Mouse (Mus musculus) liver, embryonic 15.5 days (tissue): Measurements from ENCODE around the gene Pgpep1. TPM values are rescaled to one million over a fixed set of nuclear protein-coding genes. Genes with fewer than 3 reads are reported as not detected.

Source experiments
- ATAC-seq: fragments of 200-750 bp; cut with Nextera tagmentation; 2 replicates; pipeline ENCODE4 v1.8.0; 2017; ENCODE audit warnings: moderate number of reproducible peaks, mild to moderate bottlenecking, moderate library complexity; ENCODE audit not compliant: insufficient read depth
- H3K27ac ChIP-seq: fragments of 300-500 bp; sonication (generic); replicated peaks from 2 replicates; pipeline ENCODE4 v1.5.1; 2015; ENCODE audit warnings: mild to moderate bottlenecking, inconsistent platforms
- H3K27me3 ChIP-seq: fragments of 300-500 bp; sonication (generic); 2 replicates; pipeline ENCODE4 v1.6.1; 2015; ENCODE audit warnings: mild to moderate bottlenecking, inconsistent platforms
- H3K36me3 ChIP-seq: fragments of 300-500 bp; sonication (generic); replicated peaks from 2 replicates; pipeline ENCODE4 v1.6.1; 2015; ENCODE audit warnings: moderate library complexity, mild to moderate bottlenecking, inconsistent platforms
- H3K4me1 ChIP-seq: fragments of 300-500 bp; sonication (generic); replicated peaks from 2 replicates; pipeline ENCODE4 v1.6.1; 2015; ENCODE audit warnings: inconsistent platforms
- H3K4me2 ChIP-seq: fragments of 300-500 bp; sonication (generic); 2 replicates; pipeline ENCODE4 v1.6.1; 2015; ENCODE audit warnings: moderate library complexity, mild to moderate bottlenecking, inconsistent platforms
- H3K4me3 ChIP-seq: fragments of 300-500 bp; sonication (generic); replicated peaks from 2 replicates; pipeline ENCODE4 v1.5.1; 2015; ENCODE audit warnings: mild to moderate bottlenecking, inconsistent platforms
- H3K9ac ChIP-seq: fragments of 300-500 bp; sonication (generic); 2 replicates; pipeline ENCODE4 v1.6.1; 2015; ENCODE audit warnings: moderate library complexity, mild to moderate bottlenecking, inconsistent platforms
- H3K9me3 ChIP-seq: fragments of 300-500 bp; sonication (generic); replicated peaks from 2 replicates; pipeline ENCODE4 v1.6.1; 2016; ENCODE audit warnings: inconsistent platforms
- WGBS: fragments of 180-500 bp; shearing (Covaris S2); methylation state at CpG from one replicate; pipeline ENCODE4 v1.1.7; 2015; ENCODE audit warnings: mixed read lengths; ENCODE audit not compliant: insufficient replicate concordance; 5-methylcytosine and 5-hydroxymethylcytosine counted together
- polyA plus RNA-seq: library from polyadenylated mRNA; unstranded; fragments of >200 nt; fragmentation: Nextera tagmentation; extraction: Ambion mirVana; gene quantifications from 2 replicates; pipeline ENCODE4 v1.2.1, GENCODE M21; 2015

The Pgpep1 gene
- polyA plus RNA-seq, 1 experiment from 2014 or later = 21.7 TPM

GRCm38 (mm10) chr8:70657739-70658138, 2.4 kb downstream of the Pgpep1 start:
- peak overlapping the region; percentile 89 for H3K4me2 ChIP-seq
- H3K36me3 ChIP-seq = peaks cover 23% of the 10 kb centered on the region; the same call in 1 of the 2 replicates
- 81% methylated on average over 2 of the region's 2 CpGs for WGBS
- no peak for ATAC-seq
- no peak overlapping the region for H3K9ac ChIP-seq
- H3K4me1 ChIP-seq = peaks cover 53% of the 10 kb centered on the region
- no peak overlapping the region for H3K27ac ChIP-seq
- H3K4me3 ChIP-seq = no peak overlapping the region
- H3K9me3 ChIP-seq = no peaks in the 10 kb centered on the region
- H3K27me3 ChIP-seq = no peaks in the 10 kb centered on the region

GRCm38 (mm10) chr8:70657214-70657613, 3.0 kb downstream of the Pgpep1 start:
- Histone ChIP-seq H3K4me3 (no peak overlapping the region), H3K9me3 (no peaks in the 10 kb centered on the region), H3K4me1 (peaks cover 53% of the 10 kb centered on the region), H3K4me2 (no peak overlapping the region), H3K9ac (no peak overlapping the region), H3K27ac (no peak overlapping the region), H3K36me3 (peaks cover 27% of the 10 kb centered on the region; the same call in 1 of the 2 replicates), H3K27me3 (no peaks in the 10 kb centered on the region)
- WGBS = 77% methylated on average over 3 of the region's 3 CpGs
- ATAC-seq = no peak

GRCm38 (mm10) chr8:70656193-70656790, 3.9 kb downstream of the Pgpep1 start:
- Histone ChIP-seq H3K4me1 (peaks cover 49% of the 10 kb centered on the region), H3K9ac (no peak overlapping the region), H3K27me3 (no peaks in the 10 kb centered on the region), H3K4me2 (no peak overlapping the region), H3K9me3 (no peaks in the 10 kb centered on the region), H3K27ac (no peak overlapping the region), H3K4me3 (no peak overlapping the region), H3K36me3 (peaks cover 36% of the 10 kb centered on the region)
- ATAC-seq = no peak
- 77% methylated on average over 13 of the region's 13 CpGs for WGBS

GRCm38 (mm10) chr8:70655469-70655868, 4.7 kb downstream of the Pgpep1 start:
- H3K9me3 ChIP-seq = no peaks in the 10 kb centered on the region
- H3K4me2 ChIP-seq = no peak overlapping the region
- H3K27ac ChIP-seq = no peak overlapping the region
- no peak for ATAC-seq
- no peaks in the 10 kb centered on the region for H3K27me3 ChIP-seq
- peaks cover 41% of the 10 kb centered on the region for H3K4me1 ChIP-seq
- H3K36me3 ChIP-seq = peaks cover 44% of the 10 kb centered on the region
- H3K9ac ChIP-seq = no peak overlapping the region
- 75% methylated on average over 2 of the region's 2 CpGs for WGBS
- H3K4me3 ChIP-seq = no peak overlapping the region

GRCm38 (mm10) chr8:70654121-70654520, 6.1 kb downstream of the Pgpep1 start:
- H3K4me2 ChIP-seq = no peak overlapping the region
- H3K36me3 ChIP-seq = peaks cover 57% of the 10 kb centered on the region
- H3K27ac ChIP-seq = no peak overlapping the region
- no peak for ATAC-seq
- no peaks in the 10 kb centered on the region for H3K9me3 ChIP-seq
- H3K4me3 ChIP-seq = no peak overlapping the region
- peaks cover 39% of the 10 kb centered on the region for H3K4me1 ChIP-seq
- H3K9ac ChIP-seq = no peak overlapping the region
- 31% methylated on average over 1 of the region's 1 CpGs for WGBS
- H3K27me3 ChIP-seq = no peaks in the 10 kb centered on the region

- Histone ChIP-seq H3K4me3 (no peak overlapping the region), H3K4me2 (no peak overlapping the region), H3K9ac (no peak overlapping the region), H3K27ac (no peak overlapping the region), H3K36me3 (peaks cover 57% of the 10 kb centered on the region), H3K9me3 (no peaks in the 10 kb centered on the region), H3K4me1 (peaks cover 39% of the 10 kb centered on the region), H3K27me3 (no peaks in the 10 kb centered on the region)
- ATAC-seq = no peak
- 31% methylated on average over 2 of the region's 2 CpGs for WGBS
Measured at GRCm38 (mm10) chr8:70653226-70653625, 7.0 kb downstream of the Pgpep1 start.

GRCm38 (mm10) chr8:70650351-70650750, 9.8 kb downstream of the Pgpep1 start:
- Histone ChIP-seq H3K27ac (no peak overlapping the region), H3K9me3 (no peaks in the 10 kb centered on the region), H3K4me2 (no peak overlapping the region), H3K4me1 (peaks cover 53% of the 10 kb centered on the region), H3K36me3 (peaks cover 41% of the 10 kb centered on the region), H3K9ac (no peak overlapping the region), H3K4me3 (no peak overlapping the region), H3K27me3 (no peaks in the 10 kb centered on the region)
- WGBS = 85% methylated on average over 17 of the region's 17 CpGs
- no peak for ATAC-seq

- Histone ChIP-seq H3K36me3 (peaks cover 34% of the 10 kb centered on the region), H3K27ac (peak overlapping the region; percentile 26), H3K9me3 (no peaks in the 10 kb centered on the region), H3K4me3 (no peak overlapping the region), H3K4me1 (peaks cover 48% of the 10 kb centered on the region), H3K4me2 (no peak overlapping the region), H3K9ac (no peak overlapping the region), H3K27me3 (no peaks in the 10 kb centered on the region)
- 67% methylated on average over 4 of the region's 4 CpGs for WGBS
- peak; percentile 33; the same call in 1 of the 2 replicates for ATAC-seq
Measured at GRCm38 (mm10) chr8:70649324-70649723, 10.9 kb downstream of the Pgpep1 start.

GRCm38 (mm10) chr8:70648921-70649320, 11.3 kb downstream of the Pgpep1 start:
- Histone ChIP-seq H3K27me3 (no peaks in the 10 kb centered on the region), H3K27ac (peak overlapping the region; percentile 26), H3K9ac (no peak overlapping the region), H3K4me3 (no peak overlapping the region), H3K4me1 (peaks cover 45% of the 10 kb centered on the region), H3K9me3 (no peaks in the 10 kb centered on the region), H3K36me3 (peaks cover 34% of the 10 kb centered on the region), H3K4me2 (no peak overlapping the region)
- 48% methylated on average over 3 of the region's 3 CpGs for WGBS
- ATAC-seq = no peak

GRCm38 (mm10) chr8:70648164-70648442, 12.1 kb downstream of the Pgpep1 start:
- no peak overlapping the region for H3K4me2 ChIP-seq
- H3K4me3 ChIP-seq = no peak overlapping the region
- 0 out of 2 replicates have a peak overlapping the region, but pooled peaks have one; percentile 11 for H3K9ac ChIP-seq
- peak overlapping the region; percentile 64; the same call in 1 of the 2 replicates for H3K27ac ChIP-seq
- H3K4me1 ChIP-seq = peaks cover 45% of the 10 kb centered on the region
- no peaks in the 10 kb centered on the region for H3K9me3 ChIP-seq
- peaks cover 34% of the 10 kb centered on the region for H3K36me3 ChIP-seq
- no peaks in the 10 kb centered on the region for H3K27me3 ChIP-seq
- ATAC-seq = peak; percentile 37
- 29% methylated on average over 1 of the region's 1 CpGs for WGBS

GRCm38 (mm10) chr8:70647343-70648163, 12.6 kb downstream of the Pgpep1 start:
- no peaks in the 10 kb centered on the region for H3K27me3 ChIP-seq
- no peak overlapping the region for H3K4me2 ChIP-seq
- H3K9ac ChIP-seq = 0 out of 2 replicates have a peak overlapping the region, but pooled peaks have one; percentile 11
- H3K36me3 ChIP-seq = peaks cover 33% of the 10 kb centered on the region
- peaks cover 45% of the 10 kb centered on the region for H3K4me1 ChIP-seq
- peak overlapping the region; percentile 64 for H3K27ac ChIP-seq
- ATAC-seq = no peak
- 65% methylated on average over 8 of the region's 8 CpGs for WGBS
- H3K9me3 ChIP-seq = no peaks in the 10 kb centered on the region
- H3K4me3 ChIP-seq = no peak overlapping the region
